Mouse (Mus musculus) ES-E14 (cell line): Measurements from ENCODE around the gene Tsen2. TPM values are rescaled to one million over a fixed set of nuclear protein-coding genes. Genes with fewer than 3 reads are reported as not detected.

ENCODE experiments used
- DNase-seq: peaks from one replicate; pipeline ENCODE4 v3.0.0-alpha.2; 2013; ENCODE audit warnings: low read depth, low spot score
- H3K27ac ChIP-seq: 2 replicates; pipeline ENCODE4 v1.5.1; 2012; ENCODE audit warnings: low read depth, mild to moderate bottlenecking, low read length, moderate library complexity, mixed read lengths; ENCODE audit not compliant: poor library complexity, insufficient read depth, severe bottlenecking
- H3K36me3 ChIP-seq: 2 replicates; pipeline ENCODE4 v1.6.1; 2012; ENCODE audit warnings: mild to moderate bottlenecking, low read length, moderate library complexity, mixed read lengths; ENCODE audit not compliant: control insufficient read depth, poor library complexity, insufficient read depth, severe bottlenecking
- H3K4me1 ChIP-seq, 2 experiments: fragments of 150-350 bp in 1 of 2; sonication (generic) in 1 of 2; 2 replicates each; pipeline ENCODE4 v1.6.1; 2012; ENCODE audit warnings: low read length in 2 of 2, mild to moderate bottlenecking in 1 of 2, mixed read lengths in 1 of 2; ENCODE audit not compliant: control insufficient read depth in 2 of 2, insufficient read depth in 2 of 2, poor library complexity in 1 of 2
- H3K4me3 ChIP-seq, 2 experiments: fragments of 150-350 bp in 1 of 2; sonication (generic) in 1 of 2; 2 replicates each; pipeline ENCODE4 v1.5.1; 2012; ENCODE audit warnings: low read length in 2 of 2, low read depth in 1 of 2, mild to moderate bottlenecking in 1 of 2, mixed read lengths in 1 of 2; ENCODE audit not compliant: insufficient read depth in 1 of 2, poor library complexity in 1 of 2, severe bottlenecking in 1 of 2
- H3K9ac ChIP-seq: 2 replicates; pipeline ENCODE4 v1.6.1; 2012; ENCODE audit warnings: low read depth, mild to moderate bottlenecking, low read length, mixed read lengths; ENCODE audit not compliant: poor library complexity, insufficient read depth, severe bottlenecking
- H3K9me3 ChIP-seq: fragments of 150-350 bp; sonication (generic); 2 replicates; pipeline ENCODE4 v1.6.1; 2012; ENCODE audit warnings: low read depth, mild to moderate bottlenecking, low read length; ENCODE audit not compliant: control insufficient read depth, insufficient read depth
- CHD2 ChIP-seq: IDR thresholded peaks from 2 replicates; pipeline ENCODE4 v1.6.1; 2014; ENCODE audit warnings: mild to moderate bottlenecking, low read depth, low read length, inconsistent platforms
- HCFC1 ChIP-seq: IDR thresholded peaks from 2 replicates; pipeline ENCODE4 v1.6.1; 2012; ENCODE audit warnings: low read length, inconsistent platforms, borderline replicate concordance; ENCODE audit not compliant: insufficient read depth
- MAFK ChIP-seq: IDR thresholded peaks from 2 replicates; pipeline ENCODE4 v1.6.1; 2014; ENCODE audit warnings: mild to moderate bottlenecking, low read depth, low read length, inconsistent platforms; ENCODE audit not compliant: insufficient read depth
- ZC3H11A ChIP-seq: IDR thresholded peaks from 2 replicates; pipeline ENCODE4 v1.6.1; 2012; ENCODE audit warnings: low read depth, mild to moderate bottlenecking, inconsistent platforms, low read length, borderline replicate concordance
- ZNF384 ChIP-seq: IDR thresholded peaks from 2 replicates; pipeline ENCODE4 v1.6.1; 2012; ENCODE audit warnings: low read depth, low read length, inconsistent platforms
- in situ Hi-C, 2 experiments: fragments of 600-800 bp; cut with MboI; formaldehyde crosslinking; loops; one replicate each; pipeline ENCODE4 v1.15.1; 2025; ENCODE audit warnings: low sequenced_read_pairs in 2 of 2, inconsistent platforms in 1 of 2; ENCODE audit not compliant: unreplicated experiment in 2 of 2
- total RNA-seq: library from RNA; depleted of rRNA; stranded (reverse); fragments of 300-350 nt; gene quantifications from 2 replicates; pipeline ENCODE4 v1.2.3, GENCODE M21; 2012

Gene Tsen2
- total RNA-seq, 1 experiment, result 35.9 TPM

DNA sequence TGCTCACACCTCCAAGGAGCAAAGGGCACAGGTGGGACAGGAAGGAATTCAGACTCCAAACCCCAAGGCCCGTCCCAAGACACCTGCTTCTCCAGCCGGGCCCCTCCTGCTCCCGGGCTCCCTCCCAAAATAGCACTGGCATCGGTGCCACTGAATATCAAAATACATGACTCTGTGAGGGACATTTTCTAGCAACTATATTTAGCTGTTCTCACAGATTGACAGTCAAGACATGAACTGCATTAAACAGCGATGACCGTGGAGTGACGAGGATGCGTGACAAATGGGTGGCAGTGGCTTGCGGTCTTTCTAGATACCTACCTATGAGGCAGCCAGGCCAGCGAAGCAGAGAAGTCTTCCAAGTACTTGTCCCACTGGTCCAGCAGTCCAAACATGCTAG is 41.9 kb downstream of the Tsen2 start:
- H3K4me1 ChIP-seq, result no peaks in the 10 kb centered on the region; a peak in 1 of 4 replicates
- H3K36me3 ChIP-seq, result no peaks in the 10 kb centered on the region
- TF ChIP-seq ZC3H11A (no peak), HCFC1 (no peak), MAFK (no peak), CHD2 (no peak), ZNF384 (no peak)
- no peak overlapping the region for H3K4me3 ChIP-seq
- in situ Hi-C loops, result no loop called here
- no peak overlapping the region for H3K27ac ChIP-seq
- H3K9me3 ChIP-seq, result no peaks in the 10 kb centered on the region
- H3K9ac ChIP-seq, result no peak overlapping the region
- DNase-seq, result no peak

- H3K27ac ChIP-seq, result no peak overlapping the region
- in situ Hi-C loops, result no loop called here
- no peak overlapping the region for H3K9ac ChIP-seq
- H3K36me3 ChIP-seq, result no peaks in the 10 kb centered on the region
- no peaks in the 10 kb centered on the region for H3K9me3 ChIP-seq
- H3K4me3 ChIP-seq, result no peak overlapping the region
- no peak for DNase-seq
- no peaks in the 10 kb centered on the region for H3K4me1 ChIP-seq
- no peak for TF ChIP-seq MAFK
- no peak for TF ChIP-seq HCFC1
- no peak for TF ChIP-seq CHD2
- TF ChIP-seq ZC3H11A, result no peak
- no peak for TF ChIP-seq ZNF384
These were observed 47.4 kb downstream of the Tsen2 start for GRCm38 (mm10) chr6:115591692-115592359.

- in situ Hi-C loops, result no loop called here
- no peak within 1 kb of the TSS for H3K4me3 ChIP-seq
- H3K36me3 ChIP-seq, result no peaks in the 10 kb centered on the region
- H3K27ac ChIP-seq, result no peak within 1 kb of the TSS
- H3K9me3 ChIP-seq, result no peaks in the 10 kb centered on the region
- TF ChIP-seq MAFK (no peak), CHD2 (no peak), HCFC1 (no peak), ZC3H11A (no peak), ZNF384 (no peak)
- H3K4me1 ChIP-seq, result no peaks in the 10 kb centered on the region
- no peak for DNase-seq
- no peak within 1 kb of the TSS for H3K9ac ChIP-seq
These were observed 48.0 kb downstream of the Tsen2 start, which contains the start of gene Mkrn2os for GRCm38 (mm10) chr6:115592458-115592857. Gene Mkrn2os, minus strand, starts transcription at chr6:115592576.

DNA sequence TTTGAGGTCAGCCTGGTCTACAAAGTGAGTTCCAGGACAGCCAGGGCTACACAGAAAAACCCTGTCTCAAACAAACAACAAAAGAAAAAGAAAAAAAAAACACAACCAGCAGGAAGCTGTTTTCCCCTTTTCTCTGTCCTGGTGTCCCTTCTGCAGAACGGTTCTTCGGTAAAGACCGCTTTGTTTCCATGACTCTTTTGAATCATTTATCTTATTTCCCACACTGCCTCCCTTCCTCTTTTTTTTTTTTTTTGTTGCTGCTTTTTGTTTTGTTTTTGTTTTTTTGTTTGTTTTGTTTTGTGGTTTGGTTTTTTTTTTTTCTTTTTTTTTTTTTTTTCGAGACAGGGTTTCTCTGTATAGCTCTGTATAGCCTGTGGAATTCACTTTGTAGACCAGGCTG is 48.8 kb downstream of the Tsen2 start:
- DNase-seq, result no peak
- Histone ChIP-seq H3K4me3 (no peak overlapping the region), H3K9me3 (no peaks in the 10 kb centered on the region), H3K36me3 (no peaks in the 10 kb centered on the region), H3K27ac (no peak overlapping the region), H3K4me1 (no peaks in the 10 kb centered on the region), H3K9ac (no peak overlapping the region)
- in situ Hi-C loops, result no loop called here
- TF ChIP-seq ZC3H11A, result no peak
- no peak for TF ChIP-seq ZNF384
- TF ChIP-seq HCFC1, result no peak
- TF ChIP-seq MAFK, result no peak
- no peak for TF ChIP-seq CHD2

DNA sequence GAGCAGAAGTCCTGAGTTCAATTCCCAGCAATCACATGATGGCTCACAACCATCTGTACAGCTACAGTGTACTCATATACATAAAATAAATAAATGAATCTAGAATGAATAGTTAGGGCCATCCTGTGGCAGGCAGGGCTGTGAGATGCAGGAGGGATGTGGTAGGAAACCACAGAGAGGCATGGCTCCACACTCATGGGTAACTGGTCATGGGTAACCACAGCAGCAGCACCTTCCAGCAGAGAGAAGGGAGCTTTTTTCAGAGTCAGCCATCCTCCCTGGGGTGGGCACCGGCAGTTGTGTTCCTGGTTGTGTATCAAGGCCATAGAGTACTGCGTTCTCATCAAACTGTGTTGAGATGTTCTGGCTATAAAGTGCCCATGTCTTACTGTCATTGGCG is 50.0 kb downstream of the Tsen2 start:
- Histone ChIP-seq H3K4me3 (no peak overlapping the region), H3K9me3 (no peaks in the 10 kb centered on the region), H3K9ac (no peak overlapping the region), H3K36me3 (no peaks in the 10 kb centered on the region), H3K27ac (no peak overlapping the region), H3K4me1 (no peaks in the 10 kb centered on the region)
- TF ChIP-seq ZNF384 (no peak), MAFK (no peak), CHD2 (no peak), HCFC1 (no peak), ZC3H11A (no peak)
- in situ Hi-C loops, result no loop called here
- DNase-seq, result no peak
